Comparison of ENCODE assay signal across 25 mouse cellular contexts in genomic region chr12:32642493-32642892, GRCm38 (mm10).
DNase-seq lines count a peak whose midpoint lies in the region; ATAC-seq lines count a peak whose summit lies in the region.
"Had no signal": no experiment of that assay in that cellular context is flagged by ENCODE, and none has a peak within 500 bp of the region (broad histone marks: within the 10 kb centered on the region; RNA-seq: fewer than 3 reads in every experiment).

No protein-coding gene starts in this region.

- H3K9ac ChIP-seq in heart, embryonic 11.5 days (ENCODE audit: low read depth, low read length) = no peak overlapping the region
- H3K9ac ChIP-seq: embryonic facial prominence, embryonic 13.5 days; forebrain, embryonic 13.5 days; heart, embryonic 12.5 days; hindbrain, embryonic 12.5 days; kidney, embryonic 15.5 days; limb, embryonic 15.5 days had no signal

- no peaks in the 10 kb centered on the region for H3K36me3 ChIP-seq in hindbrain, embryonic 10.5 days
- no peaks in the 10 kb centered on the region for H3K36me3 ChIP-seq in heart, embryonic 11.5 days (ENCODE audit: control insufficient read depth, insufficient read depth, low read length)
- H3K36me3 ChIP-seq: embryonic facial prominence, embryonic 13.5 days; heart, embryonic 12.5 days; hindbrain, embryonic 12.5 days; kidney, embryonic 15.5 days; limb, embryonic 15.5 days had no signal

- WGBS in hindbrain, embryonic 10.5 days = 92% methylated on average over 1 of the region's 1 CpGs
- 66% methylated on average over 1 of the region's 1 CpGs for WGBS in heart, embryonic 11.5 days (ENCODE audit: insufficient replicate concordance)

- H3K4me2 ChIP-seq in heart, embryonic 11.5 days = no peak overlapping the region
- H3K4me2 ChIP-seq: embryonic facial prominence, embryonic 13.5 days; forebrain, embryonic 13.5 days; heart, embryonic 12.5 days; hindbrain, embryonic 12.5 days; kidney, embryonic 15.5 days; limb, embryonic 15.5 days had no signal

- no peaks in the 10 kb centered on the region for H3K27me3 ChIP-seq in hindbrain, embryonic 10.5 days (ENCODE audit: insufficient read depth, poor library complexity, severe bottlenecking)
- no peaks in the 10 kb centered on the region for H3K27me3 ChIP-seq in heart, embryonic 11.5 days (ENCODE audit: control insufficient read depth, insufficient read depth, low read length)
- H3K27me3 ChIP-seq: embryonic facial prominence, embryonic 13.5 days; heart, embryonic 12.5 days; hindbrain, embryonic 12.5 days; kidney, embryonic 15.5 days; limb, embryonic 15.5 days had no signal

- ATAC-seq in megakaryocyte progenitor cell, adult 5-6 weeks (replicated peaks; ENCODE audit: poor library complexity) = peak; percentile 99
- ATAC-seq in heart, embryonic 11.5 days (replicated peaks; ENCODE audit: insufficient number of reproducible peaks, low FRiP score, low TSS enrichment) = no peak
- ATAC-seq: forebrain, embryonic 13.5 days; intestine, postnatal 0 days; midbrain, embryonic 16.5 days had no signal

- H3K4me3 ChIP-seq in hindbrain, embryonic 10.5 days = no peak overlapping the region
- H3K4me3 ChIP-seq in heart, embryonic 11.5 days (ENCODE audit: low read depth, low read length) = no peak overlapping the region
- H3K4me3 ChIP-seq: embryonic facial prominence, embryonic 13.5 days; erythroblast, embryonic 14.5 days; forebrain, embryonic 13.5 days; heart, embryonic 12.5 days; hindbrain, embryonic 12.5 days; kidney, embryonic 15.5 days; left cerebral cortex, adult 2 months; limb, embryonic 15.5 days had no signal

- H3K9me3 ChIP-seq in hindbrain, embryonic 10.5 days = no peaks in the 10 kb centered on the region
- H3K9me3 ChIP-seq in heart, embryonic 11.5 days (replicated peaks; ENCODE audit: control insufficient read depth, low read length) = no peaks in the 10 kb centered on the region
- H3K9me3 ChIP-seq: embryonic facial prominence, embryonic 13.5 days; forebrain, embryonic 13.5 days; heart, embryonic 12.5 days; hindbrain, embryonic 12.5 days; kidney, embryonic 15.5 days; limb, embryonic 15.5 days had no signal

- DNase-seq in spleen, postnatal 36 days (ENCODE audit: low spot score in 2 of 2) = peak; percentile 57 to 63
- no peak for DNase-seq in spleen, adult 18-20 months
- DNase-seq in MEL-GATA-1-ER (ENCODE audit: extremely low read depth, low read depth) = peak; percentile 77
- no peak for DNase-seq in hindbrain, embryonic 10.5 days (ENCODE audit: low spot score)
- DNase-seq in layer of hippocampus, postnatal 36 days = no peak
- DNase-seq: adrenal gland, adult 2 months; cerebellum, adult 11-12 months; cerebellum, postnatal 10 days; heart, postnatal 10 days; kidney, postnatal 4 days; lung, postnatal 10 days; right cerebral cortex, adult 18-20 months; right cerebral cortex, postnatal 4 days had no signal

- no peak overlapping the region for H3K27ac ChIP-seq in hindbrain, embryonic 10.5 days
- no peak overlapping the region for H3K27ac ChIP-seq in heart, embryonic 11.5 days (ENCODE audit: low read depth, low read length)
- H3K27ac ChIP-seq: embryonic facial prominence, embryonic 13.5 days; forebrain, embryonic 13.5 days; hindbrain, embryonic 12.5 days; kidney, embryonic 15.5 days; left cerebral cortex, adult 2 months; limb, embryonic 15.5 days had no signal

- H3K4me1 ChIP-seq in hindbrain, embryonic 10.5 days (replicated peaks) = 0 out of 2 replicates have a peak, but pooled peaks cover 2% of the 10 kb centered on the region
- H3K4me1 ChIP-seq in heart, embryonic 11.5 days (ENCODE audit: control insufficient read depth, insufficient read depth, low read length) = no peaks in the 10 kb centered on the region
- H3K4me1 ChIP-seq: embryonic facial prominence, embryonic 13.5 days; forebrain, embryonic 13.5 days; heart, embryonic 12.5 days; hindbrain, embryonic 12.5 days; kidney, embryonic 15.5 days; limb, embryonic 15.5 days had no signal

Comparison
In these comparisons a context has a peak if more than half of its experiments do, and no peak if none do; other contexts are left out.
1. DNase-seq: peak in spleen, postnatal 36 days (2 of 2) and MEL-GATA-1-ER (single experiment); none in spleen, adult 18-20 months (0 of 2), hindbrain, embryonic 10.5 days (single experiment) and layer of hippocampus, postnatal 36 days (0 of 2).